Mouse (Mus musculus) gastrocnemius, postnatal 36 days (tissue): ENCODE results near the gene A730049H05Rik. TPM values are rescaled to one million over a fixed set of nuclear protein-coding genes. Genes with fewer than 3 reads are reported as not detected.

Experiments
- DNase-seq, 2 experiments: peaks; one replicate each; pipeline ENCODE4 v3.0.0; 2022
- intact Hi-C: fragments of 180-260 bp; cut with DNase I; formaldehyde crosslinking; loops from one replicate; pipeline ENCODE4 v1.15.1; 2025
- total RNA-seq, 2 experiments: library from RNA; stranded (reverse); gene quantifications; 2 replicates each; pipeline ENCODE4 v1.2.3; 2021

A730049H05Rik gene
- total RNA-seq, 2 experiments from 2014 or later: 0.12 TPM; not detected in 1

GRCm38 (mm10) chr6:92823991-92824390 lies 7.7 kb downstream of the A730049H05Rik start:
- intact Hi-C loops: no loop called here

GRCm38 (mm10) chr6:92826561-92826960 lies 10.3 kb downstream of the A730049H05Rik start:
- no peak for DNase-seq
- intact Hi-C loops: no loop called here

More at GRCm38 (mm10) chr6:92823991-92824390, 7.7 kb downstream of the A730049H05Rik start:
- no peak for DNase-seq

DNA sequence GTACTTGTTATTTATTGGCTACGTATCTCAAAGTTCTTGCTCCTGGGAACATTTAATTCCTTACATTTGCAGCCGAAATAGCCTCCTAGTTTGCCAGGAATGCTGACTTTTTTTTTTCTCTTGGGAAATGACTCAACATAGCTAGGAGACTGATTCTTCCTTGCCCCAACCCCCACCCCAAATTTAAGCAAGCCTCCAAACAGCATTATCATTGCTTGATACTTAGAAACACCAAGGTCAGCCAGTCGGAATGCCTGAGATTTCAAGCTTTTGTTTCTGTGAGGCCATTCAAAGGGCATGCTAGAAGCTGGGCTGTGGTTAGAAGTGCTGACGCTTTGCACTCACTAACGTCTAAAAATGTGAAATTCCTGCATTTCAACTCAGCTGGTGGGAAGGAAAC lies 11.1 kb downstream of the A730049H05Rik start:
- intact Hi-C loops: no loop called here
- DNase-seq: no peak

DNA sequence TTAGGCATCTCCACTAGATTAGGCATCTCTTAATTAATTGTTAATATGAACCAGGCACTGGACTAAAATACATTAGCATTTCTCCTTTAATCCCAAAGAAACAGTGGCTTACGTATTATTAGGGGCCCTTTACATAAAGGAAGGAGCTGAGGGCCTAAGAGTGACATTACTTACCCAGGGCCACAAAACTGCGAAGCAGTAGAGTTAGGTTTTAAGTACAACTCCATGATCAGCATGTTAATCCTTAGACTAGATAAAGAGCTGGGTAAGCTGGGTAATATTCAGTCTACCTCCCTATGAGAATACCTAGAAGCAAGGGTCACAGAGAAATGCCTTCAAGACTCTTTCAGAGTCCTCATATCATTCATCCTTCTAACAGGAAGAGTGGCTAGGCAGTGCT lies 12.9 kb downstream of the A730049H05Rik start:
- no peak for DNase-seq
- intact Hi-C loops: no loop called here

DNA sequence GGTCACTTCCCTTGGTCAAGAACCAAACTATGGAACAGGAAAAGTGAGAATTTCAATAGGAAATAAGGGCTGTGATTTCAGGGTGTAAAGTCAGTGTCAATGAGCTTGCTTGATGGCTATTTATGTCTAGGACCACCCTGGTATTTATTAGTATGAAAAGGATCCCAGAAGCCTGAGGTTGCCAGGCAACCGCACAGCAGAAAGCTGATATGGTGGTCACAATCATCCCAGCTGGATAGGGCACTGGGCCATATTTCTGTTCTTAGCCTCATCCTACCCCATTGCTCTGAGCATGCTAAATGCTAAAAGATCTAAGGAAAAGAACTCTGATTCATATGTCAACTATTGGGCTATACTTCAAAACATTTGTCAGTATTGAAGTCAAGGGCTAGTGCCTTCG lies 14.8 kb downstream of the A730049H05Rik start:
- intact Hi-C loops: no loop called here
- no peak for DNase-seq

DNA sequence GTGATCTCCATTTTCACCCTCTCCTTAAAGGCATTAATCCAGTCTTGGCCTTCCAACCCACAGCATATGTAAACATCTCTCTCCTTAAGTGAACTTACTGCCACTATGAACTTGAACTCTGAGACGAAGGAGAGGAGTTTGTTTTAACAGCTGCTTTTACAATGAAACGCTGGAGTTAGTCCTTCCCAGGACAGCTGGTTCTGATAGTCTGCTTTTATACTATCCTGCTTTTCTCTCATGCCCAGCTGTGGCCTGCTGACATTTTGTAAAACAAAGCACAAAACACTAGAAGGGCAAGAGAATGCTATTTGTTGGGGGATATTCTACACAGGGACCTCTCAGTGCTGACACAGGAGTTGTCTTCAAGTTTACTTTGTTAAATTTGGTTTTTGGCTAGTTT lies 25.7 kb downstream of the A730049H05Rik start:
- intact Hi-C loops: no loop called here
- DNase-seq: no peak

GRCm38 (mm10) chr6:92843474-92843873 lies 27.2 kb downstream of the A730049H05Rik start:
- intact Hi-C loops: no loop called here
- no peak for DNase-seq

GRCm38 (mm10) chr6:92845898-92846297 lies 29.6 kb downstream of the A730049H05Rik start:
- intact Hi-C loops: no loop called here

DNA sequence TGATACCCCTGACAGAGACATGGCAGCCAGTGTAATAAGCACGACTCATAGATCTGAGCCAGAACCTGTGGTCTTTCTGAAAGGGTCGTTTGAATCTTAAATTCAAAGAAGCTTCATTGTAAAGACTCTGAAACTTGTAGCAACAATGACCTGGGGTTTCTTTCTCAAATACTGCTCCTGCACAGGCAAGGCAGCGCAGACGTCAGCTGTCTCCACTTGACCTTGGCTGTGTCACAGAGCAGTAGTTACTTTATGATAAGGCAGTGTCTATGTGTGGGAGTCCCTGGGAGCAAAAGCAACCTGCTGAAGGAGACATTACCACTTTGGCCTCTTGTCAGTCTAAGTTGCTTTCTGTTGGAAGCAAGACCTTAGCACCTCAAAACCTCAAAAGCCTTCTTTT lies 30.3 kb downstream of the A730049H05Rik start:
- DNase-seq: no peak
- intact Hi-C loops: no loop called here

More at GRCm38 (mm10) chr6:92845898-92846297, 29.6 kb downstream of the A730049H05Rik start:
- no peak for DNase-seq

DNA sequence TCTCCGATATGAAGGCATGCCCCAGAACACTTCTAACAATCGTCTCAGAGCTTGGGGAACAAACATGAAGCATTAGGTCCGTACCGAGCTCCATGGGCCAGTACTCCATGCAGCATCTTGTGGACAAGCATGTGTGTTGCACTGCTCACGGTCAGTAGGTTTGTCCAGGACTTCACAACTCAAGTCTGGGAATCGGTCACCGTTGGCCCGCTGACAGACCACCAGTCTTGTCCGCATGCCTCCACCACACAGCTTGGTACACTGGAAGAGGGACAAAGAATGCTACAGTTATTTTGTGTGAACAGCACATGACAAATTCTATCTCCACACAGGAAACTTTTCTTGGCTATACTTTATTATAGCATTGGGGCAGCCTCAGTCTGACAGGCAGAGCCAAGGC lies 32.9 kb downstream of the A730049H05Rik start:
- DNase-seq: no peak
- intact Hi-C loops: no loop called here

DNA sequence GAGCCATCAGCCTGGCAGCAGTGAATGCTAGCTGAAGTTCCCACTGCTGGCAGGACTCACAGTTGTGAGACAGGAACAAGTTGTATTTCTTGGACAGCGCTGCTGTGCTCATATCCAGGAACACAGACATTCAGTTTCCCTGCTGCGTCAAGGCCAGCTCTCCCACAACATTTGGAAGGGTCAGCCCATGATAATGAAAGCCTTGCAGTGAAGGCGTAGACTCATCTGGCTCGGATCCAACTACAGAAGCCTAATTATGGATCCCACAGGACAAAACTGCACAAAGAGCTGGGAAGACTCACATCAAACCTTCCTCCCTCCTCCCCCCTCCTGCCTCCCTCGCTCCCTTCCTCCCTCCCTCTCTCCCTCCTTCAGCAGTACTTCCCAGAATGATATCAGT lies 34.0 kb downstream of the A730049H05Rik start:
- intact Hi-C loops: loop anchor here (2.0 kb wide), 1 partner anchor 19 kb away; the partner anchor contains the start of gene Gm15737
- DNase-seq: peak; percentile 56 to 80

- intact Hi-C loops: no loop called here
- DNase-seq: no peak
These were observed 38.6 kb downstream of the A730049H05Rik start for GRCm38 (mm10) chr6:92854873-92855272.

DNA sequence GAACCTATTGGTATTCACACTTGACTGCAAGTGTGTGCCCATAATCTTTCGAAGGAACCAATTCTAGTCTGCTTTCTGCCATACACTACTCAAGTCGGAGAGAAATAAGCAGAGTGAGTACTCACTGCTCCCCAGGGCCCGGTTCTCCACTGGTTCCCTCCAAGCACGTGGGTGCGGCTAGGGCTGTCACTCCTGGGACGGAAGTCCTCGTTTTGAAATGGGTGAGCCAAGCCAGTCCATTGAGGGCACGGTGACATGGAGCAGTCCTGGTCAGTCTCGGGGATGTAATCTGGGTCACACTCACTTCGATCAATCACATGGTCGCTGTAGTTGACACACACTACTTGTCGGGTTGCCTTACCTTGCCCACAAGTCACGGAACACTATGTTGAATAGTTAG lies 41.5 kb downstream of the A730049H05Rik start:
- intact Hi-C loops: no loop called here
- no peak for DNase-seq

- no peak for DNase-seq
- intact Hi-C loops: no loop called here
These were observed 42.6 kb downstream of the A730049H05Rik start for GRCm38 (mm10) chr6:92858721-92859510.

GRCm38 (mm10) chr6:92860285-92860912 lies 44.1 kb downstream of the A730049H05Rik start:
- intact Hi-C loops: no loop called here
- no peak for DNase-seq

DNA sequence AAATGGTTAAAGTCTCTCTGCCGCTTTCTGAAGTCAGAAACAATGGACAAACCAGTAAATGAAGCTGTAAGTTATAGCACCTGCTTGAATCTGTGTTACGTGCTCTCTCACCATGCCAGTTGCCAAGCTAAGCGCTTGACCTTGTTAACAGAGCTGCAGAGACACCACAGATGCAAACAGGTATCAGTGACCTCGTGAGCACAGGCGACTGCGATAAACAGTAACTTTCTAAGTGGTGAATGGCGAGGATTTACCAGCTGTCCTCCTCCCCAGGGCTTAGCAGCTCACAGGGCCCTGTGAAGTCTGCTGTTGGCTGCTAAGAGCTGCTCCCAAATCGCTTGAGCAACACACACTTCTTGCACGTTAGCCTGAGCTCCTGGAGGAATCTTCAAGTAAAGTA lies 46.3 kb downstream of the A730049H05Rik start:
- intact Hi-C loops: no loop called here
- no peak for DNase-seq

DNA sequence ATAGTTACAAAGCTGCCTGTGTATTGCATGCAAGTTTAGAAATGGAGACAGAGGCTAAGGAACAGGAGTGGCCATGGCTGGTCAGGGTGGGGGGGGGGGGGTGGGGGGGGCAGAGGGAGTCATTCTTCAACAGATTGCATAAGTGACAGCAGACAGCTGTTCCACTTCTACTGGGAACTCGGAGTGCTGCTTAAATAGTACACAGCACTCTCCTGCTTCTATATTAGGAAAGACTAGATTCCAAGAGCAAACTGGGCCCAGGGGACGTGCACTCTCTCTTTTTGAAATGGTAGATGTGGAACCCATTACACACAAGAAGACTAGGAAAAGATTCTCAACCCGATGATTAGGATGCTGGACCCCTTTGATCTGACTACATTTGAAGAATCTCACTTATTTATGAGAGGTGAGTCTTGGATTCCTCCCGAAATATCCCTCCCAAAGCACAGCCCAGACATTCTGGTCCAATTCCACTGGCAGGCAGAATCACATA lies 52.9 kb downstream of the A730049H05Rik start, which contains the start of gene Gm15737:
Gm15737 (plus strand) TSS at position 269 of the 493 bp plus-strand sequence.
- intact Hi-C loops: loop anchor here (2.0 kb wide), 1 partner anchor 18 kb away; no protein-coding TSS in a partner anchor
- peak in 1 of 2 experiments; percentile 66 for DNase-seq

GRCm38 (mm10) chr6:92869582-92870219 lies 53.4 kb downstream of the A730049H05Rik start:
- peak in 1 of 2 experiments; percentile 27 for DNase-seq
- intact Hi-C loops: loop anchor here (2.0 kb wide), 1 partner anchor 19 kb away; no protein-coding TSS in a partner anchor

GRCm38 (mm10) chr6:92871813-92872212 lies 55.5 kb downstream of the A730049H05Rik start:
- no peak for DNase-seq
- intact Hi-C loops: no loop called here

DNA sequence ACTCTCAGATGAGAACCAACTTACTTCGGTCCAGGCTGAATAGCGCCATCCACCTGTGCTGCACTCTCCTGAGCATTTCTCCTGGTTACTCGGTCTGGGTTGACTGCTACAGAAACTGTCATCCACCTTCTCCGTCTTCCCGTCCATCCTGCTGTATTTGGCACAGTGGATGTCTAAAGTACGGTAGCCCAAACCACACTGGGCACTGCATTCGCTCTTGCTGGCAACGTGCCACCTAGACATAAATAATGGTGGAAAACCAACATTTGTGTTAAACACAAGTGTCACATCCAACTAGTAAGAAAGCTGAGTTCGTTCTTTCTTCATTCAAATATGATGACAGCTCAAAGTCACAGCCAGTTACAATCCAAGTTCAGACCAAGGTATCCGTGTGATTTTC lies 56.5 kb downstream of the A730049H05Rik start:
- DNase-seq: no peak
- intact Hi-C loops: no loop called here

GRCm38 (mm10) chr6:92874854-92875253 lies 58.6 kb downstream of the A730049H05Rik start:
- intact Hi-C loops: loop anchor here (2.0 kb wide), 1 partner anchor 66 kb away; no protein-coding TSS in a partner anchor
- DNase-seq: no peak
